Comparison of ENCODE assay signal across 8 mouse cellular contexts in the genomic region with DNA sequence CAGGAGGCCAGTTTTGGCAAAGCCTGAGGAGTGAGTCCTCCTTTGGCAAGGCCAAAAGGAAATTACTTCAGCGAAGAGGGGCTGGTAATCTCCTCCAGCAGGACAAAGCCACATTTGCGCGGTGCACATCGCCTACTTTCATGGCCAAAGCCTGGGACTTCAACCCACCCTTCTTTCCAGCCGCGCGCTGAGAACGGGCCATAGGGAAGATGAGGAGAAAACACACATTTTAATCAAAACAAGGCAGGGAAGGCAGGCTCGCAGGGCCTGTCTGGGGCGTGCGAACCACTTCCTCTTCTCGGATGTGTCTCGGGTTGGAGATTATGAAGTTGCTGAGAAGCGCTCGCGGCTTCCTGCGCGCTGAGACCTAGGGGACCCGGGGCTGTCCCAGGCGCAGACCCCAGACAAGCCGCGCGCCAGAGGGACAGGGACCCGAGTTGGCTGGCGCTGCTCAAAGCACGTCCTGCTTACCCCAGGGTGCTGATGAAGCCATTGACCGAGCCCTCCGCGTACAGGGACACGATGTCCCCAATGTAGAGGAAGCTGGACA. TPM values are rescaled to one million over a fixed set of nuclear protein-coding genes. Genes with fewer than 3 reads are reported as not detected.
DNase-seq lines count a peak whose midpoint lies in the region; ATAC-seq and TF ChIP-seq lines count a peak whose summit lies in the region.

No protein-coding gene starts in this region.

- peak overlapping the region; percentile 76 for H3K4me3 ChIP-seq in cortical plate, adult 2 months (ENCODE audit: insufficient read depth, low read length)
- H3K4me3 ChIP-seq in heart, adult 2 months, result peak overlapping the region; percentile 84
- H3K4me3 ChIP-seq in liver, embryonic 16.5 days (ENCODE audit: low read depth, low read length), result peak overlapping the region; percentile 66

- peak overlapping the region; percentile 91 for H3K27ac ChIP-seq in cortical plate, adult 2 months (ENCODE audit: insufficient read depth, low read length)
- peak overlapping the region; percentile 99 for H3K27ac ChIP-seq in heart, adult 2 months
- peak overlapping the region; percentile 70 for H3K27ac ChIP-seq in liver, embryonic 16.5 days (ENCODE audit: low read length)

- no peaks in the 10 kb centered on the region for H3K27me3 ChIP-seq in heart, adult 2 months (ENCODE audit: control insufficient read depth, insufficient read depth, low read length)
- H3K27me3 ChIP-seq in liver, embryonic 16.5 days (ENCODE audit: control insufficient read depth, insufficient read depth, low read depth, low read length), result peaks cover 25% of the 10 kb centered on the region

- H3K79me2 ChIP-seq in heart, adult 2 months (replicated peaks; ENCODE audit: control insufficient read depth, insufficient read depth, low read length), result no peaks in the 10 kb centered on the region; the same call in 1 of the 2 replicates

- H3K4me2 ChIP-seq in liver, embryonic 16.5 days (ENCODE audit: low read depth, low read length), result peak overlapping the region; percentile 66

- TF ChIP-seq POLR2A in cortical plate, adult 2 months (IDR thresholded peaks at IDR 0.05; ENCODE audit: extremely low read depth, insufficient read depth, low read length), result no peak
- TF ChIP-seq POLR2A in heart, adult 2 months (IDR thresholded peaks at IDR 0.05; ENCODE audit: insufficient read depth, low read depth, low read length), result peak; percentile 70

- no peak for TF ChIP-seq CTCF in cortical plate, adult 2 months (IDR thresholded peaks at IDR 0.05; ENCODE audit: extremely low read depth, insufficient read depth, low read length)
- TF ChIP-seq CTCF in heart, adult 2 months (IDR thresholded peaks at IDR 0.05), result no peak

- H3K9me3 ChIP-seq in liver, embryonic 16.5 days (replicated peaks; ENCODE audit: control insufficient read depth, low read length), result no peaks in the 10 kb centered on the region

- peaks cover 2% of the 10 kb centered on the region for H3K36me3 ChIP-seq in heart, adult 2 months (ENCODE audit: control insufficient read depth, insufficient read depth, low read length)
- H3K36me3 ChIP-seq in liver, embryonic 16.5 days (ENCODE audit: control insufficient read depth, insufficient read depth), result no peaks in the 10 kb centered on the region

- ATAC-seq in liver, embryonic 16.5 days (ENCODE audit: low read depth), result peak; percentile 39

- no peaks in the 10 kb centered on the region for H3K4me1 ChIP-seq in cortical plate, adult 2 months (ENCODE audit: control insufficient read depth, insufficient read depth, low read length)
- peaks cover 6% of the 10 kb centered on the region for H3K4me1 ChIP-seq in heart, adult 2 months (ENCODE audit: control insufficient read depth, insufficient read depth, low read length)
- no peaks in the 10 kb centered on the region; the same call in none of the 2 replicates for H3K4me1 ChIP-seq in liver, embryonic 16.5 days (ENCODE audit: control insufficient read depth, low read depth, low read length)

- H3K9ac ChIP-seq in heart, adult 2 months (ENCODE audit: low read depth, low read length), result peak overlapping the region; percentile 95
- H3K9ac ChIP-seq in liver, embryonic 16.5 days (ENCODE audit: low read depth, low read length), result peak overlapping the region; percentile 65

- WGBS in heart, adult 2 months, result under 1% methylated on average over 30 of the region's 30 CpGs
- WGBS in liver, embryonic 16.5 days (ENCODE audit: insufficient replicate concordance), result under 1% methylated on average over 30 of the region's 30 CpGs

- peak; percentile 38 for DNase-seq in urinary bladder, postnatal 14 days (ENCODE audit: low spot score)
- DNase-seq in urinary bladder, adult 2 months (ENCODE audit: low spot score), result no peak
- DNase-seq in heart, adult 2 months, result peak; percentile 81 to 84
- DNase-seq in kidney, adult 11 months, result peak; percentile 37
- peak; percentile 55 to 75 for DNase-seq in natural killer cell, adult 2 months (ENCODE audit: low spot score in 2 of 2)
- DNase-seq in testis, postnatal 14 days (ENCODE audit: low spot score), result peak; percentile 17

- intact Hi-C loops in heart, adult 2 months (cut with DNase I), result loop anchor here (2.0 to 5.0 kb wide), 2 partner anchors 29 to 89 kb away; no protein-coding TSS in a partner anchor

- peak; percentile 65; the same call in 1 of the 2 replicates for TF ChIP-seq EP300 in heart, adult 2 months (IDR thresholded peaks at IDR 0.05; ENCODE audit: insufficient read depth, low read depth, low read length)

RNA-seq across cellular contexts. Expression of a gene that starts 0.6 kb away (rescaled TPM):
- 3.9 and 4.9 TPM in 2 replicates for polyA plus RNA-seq in urinary bladder, adult 2 months (2012; rRNA removed)
- 8.1 and 8.5 TPM in 2 replicates for polyA plus RNA-seq in cortical plate, adult 2 months (2012; rRNA removed)
- 10 to 100 TPM; 20.1 to 23.7 TPM for total RNA-seq in heart, adult 2 months (2021)
- polyA plus RNA-seq in heart, adult 2 months (2012; rRNA removed), result 6.6 and 8.1 TPM in 2 replicates
- 5.9 and 7.5 TPM in 2 replicates for polyA plus RNA-seq in liver, embryonic 16.5 days (2015; fragmentation: Nextera tagmentation; extraction: Ambion mirVana)
